9 mouse cellular contexts compared by ENCODE assay signal in genomic region chr19:53264821-53265727, GRCm38 (mm10). TPM values are rescaled to one million over a fixed set of nuclear protein-coding genes. Genes with fewer than 3 reads are reported as not detected.
DNase-seq lines count a peak whose midpoint lies in the region; ATAC-seq and TF ChIP-seq lines count a peak whose summit lies in the region.
"Had no signal": no experiment of that assay in that cellular context is flagged by ENCODE, and none has a peak within 500 bp of the region (broad histone marks: within the 10 kb centered on the region; RNA-seq: fewer than 3 reads in every experiment).

No protein-coding gene starts in this region.

- peak; percentile 69 for DNase-seq in lung, embryonic 14.5 days
- DNase-seq in lung, adult 18-20 months, result no peak
- no peak for DNase-seq in c-Kit-positive CD71-positive TER-119-positive erythroid progenitor cells, embryonic 14.5 days (ENCODE audit: low spot score)
- no peak for DNase-seq in layer of hippocampus, postnatal 14 days (ENCODE audit: low spot score in 2 of 2)
- DNase-seq in adrenal gland, adult 8-10 months, result no peak
- DNase-seq: thymus, postnatal 36 days had no signal

- H3K9me3 ChIP-seq in lung, embryonic 14.5 days (ENCODE audit: low read depth, low read length), result no peaks in the 10 kb centered on the region
- H3K9me3 ChIP-seq in forebrain, embryonic 12.5 days, result no peaks in the 10 kb centered on the region

- peak; percentile 47 for ATAC-seq in lung, embryonic 14.5 days (ENCODE audit: insufficient read depth)
- peak; percentile 68 for ATAC-seq in forebrain, embryonic 12.5 days (ENCODE audit: low FRiP score)
- peak; percentile 52; the same call in 1 of the 2 replicates for ATAC-seq in megakaryocyte, adult 5-6 weeks (ENCODE audit: poor library complexity, severe bottlenecking)
- ATAC-seq: intestine, postnatal 0 days had no signal

- H3K36me3 ChIP-seq in lung, embryonic 14.5 days (ENCODE audit: insufficient read depth), result no peaks in the 10 kb centered on the region
- H3K36me3 ChIP-seq in forebrain, embryonic 12.5 days (replicated peaks), result no peaks in the 10 kb centered on the region

- H3K4me1 ChIP-seq in lung, embryonic 14.5 days (ENCODE audit: insufficient read depth), result peaks cover 3% of the 10 kb centered on the region; the same call in 1 of the 2 replicates
- H3K4me1 ChIP-seq in forebrain, embryonic 12.5 days, result peaks cover 19% of the 10 kb centered on the region

- no peak overlapping the region for H3K4me2 ChIP-seq in lung, embryonic 14.5 days
- H3K4me2 ChIP-seq in forebrain, embryonic 12.5 days, result no peak overlapping the region

- no peak overlapping the region for H3K9ac ChIP-seq in lung, embryonic 14.5 days
- no peak overlapping the region for H3K9ac ChIP-seq in forebrain, embryonic 12.5 days

- 52% methylated on average over 12 of the region's 12 CpGs for WGBS in lung, embryonic 14.5 days
- WGBS in forebrain, embryonic 12.5 days, result 49% methylated on average over 12 of the region's 12 CpGs

- no peak overlapping the region for H3K4me3 ChIP-seq in lung, embryonic 14.5 days (ENCODE audit: low read depth, low read length)
- H3K4me3 ChIP-seq in forebrain, embryonic 12.5 days (replicated peaks), result no peak overlapping the region

- TF ChIP-seq CTCF in lung, embryonic 14.5 days (IDR thresholded peaks at IDR 0.05; ENCODE audit: low read depth), result no peak

- H3K27ac ChIP-seq in lung, embryonic 14.5 days (ENCODE audit: low read depth), result no peak overlapping the region
- 0 out of 2 replicates have a peak overlapping the region, but pooled peaks have one; percentile 36 for H3K27ac ChIP-seq in forebrain, embryonic 12.5 days

- no peaks in the 10 kb centered on the region for H3K27me3 ChIP-seq in lung, embryonic 14.5 days (ENCODE audit: insufficient read depth, low read length)
- H3K27me3 ChIP-seq in forebrain, embryonic 12.5 days, result no peaks in the 10 kb centered on the region

RNA-seq across cellular contexts. Expression of gene Mxi1, which starts 45.2 kb away (rescaled TPM):
- 36.7 and 38.3 TPM in 2 replicates for polyA plus RNA-seq in lung, embryonic 14.5 days (2014; fragmentation: Nextera tagmentation; extraction: Ambion mirVana)
- polyA plus RNA-seq in forebrain, embryonic 12.5 days (2016; fragmentation: Nextera tagmentation; extraction: Ambion mirVana), result 54.8 and 62.4 TPM in 2 replicates
- total RNA-seq in megakaryocyte, adult 5-6 weeks (2015), result 42.1 and 42.8 TPM in 2 replicates
- total RNA-seq in megakaryocyte, adult 5-6 weeks (2017), result 74.0 and 91.1 TPM in 2 replicates
- total RNA-seq in layer of hippocampus, postnatal 14 days (2021), result 10 to 100 TPM; 61.0 to 67.0 TPM
- 10 to 100 TPM; 33.5 to 38.1 (median 34.5) TPM for total RNA-seq in adrenal gland, adult 8-10 months (2022)
